Mouse (Mus musculus): ENCODE data around the gene Ncapg2. TPM values are rescaled to one million over a fixed set of nuclear protein-coding genes. Genes with fewer than 3 reads are reported as not detected.

Ncapg2 gene
- total and polyA plus RNA-seq, 3 experiments, result 0.55 to 2.4 (median 1.9) TPM

- no peak overlapping the region for H3K9ac ChIP-seq (ENCODE audit: low read depth, low read length)
- TF ChIP-seq CTCF (IDR thresholded peaks at IDR 0.05) (0 out of 2 replicates have a peak, but pooled peaks have one; percentile 10), EP300 (IDR thresholded peaks at IDR 0.05; ENCODE audit: insufficient read depth, low read depth, low read length) (no peak)
- H3K36me3 ChIP-seq (ENCODE audit: control insufficient read depth, insufficient read depth, low read length), result no peaks in the 10 kb centered on the region
- 83% methylated on average over 2 of the region's 2 CpGs for WGBS
- H3K4me3 ChIP-seq, result no peak overlapping the region
- no peaks in the 10 kb centered on the region for H3K27me3 ChIP-seq (ENCODE audit: control insufficient read depth, insufficient read depth, low read length)
- no peaks in the 10 kb centered on the region for H3K4me1 ChIP-seq (ENCODE audit: control insufficient read depth, insufficient read depth, low read length)
- no peaks in the 10 kb centered on the region for H3K79me2 ChIP-seq (replicated peaks; ENCODE audit: control insufficient read depth, insufficient read depth, low read length)
- intact Hi-C loops (cut with DNase I), result no loop called here
- no peak overlapping the region for H3K27ac ChIP-seq
- DNase-seq, result no peak
Measured at GRCm38 (mm10) chr12:116425392-116425791, 20.2 kb downstream of the Ncapg2 start.

DNA sequence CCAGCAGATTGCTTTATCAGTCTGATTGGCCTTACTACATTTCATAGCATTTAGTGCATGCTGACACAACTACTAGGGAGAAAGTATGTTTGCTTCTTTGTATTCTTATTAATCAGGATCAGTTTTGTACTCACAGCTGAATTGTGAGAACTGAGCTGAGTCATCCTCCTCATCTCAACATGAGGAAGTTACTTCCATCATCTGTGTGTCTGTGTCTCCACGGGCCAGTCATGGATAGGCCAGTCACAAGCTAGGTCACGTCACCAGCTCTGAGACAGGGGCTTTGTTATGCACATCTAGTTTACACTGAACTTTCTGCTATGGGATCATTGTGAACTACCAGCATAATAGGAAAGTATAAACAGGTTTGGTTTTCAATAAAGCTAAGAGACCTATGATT, 28.5 kb downstream of the Ncapg2 start:
- no peaks in the 10 kb centered on the region; the same call in 1 of the 2 replicates for H3K36me3 ChIP-seq (ENCODE audit: control insufficient read depth, insufficient read depth, low read length)

GRCm38 (mm10) chr12:116435232-116435631, 30.0 kb downstream of the Ncapg2 start:
- no peaks in the 10 kb centered on the region for H3K79me2 ChIP-seq (replicated peaks; ENCODE audit: control insufficient read depth, insufficient read depth, low read length)
- no peak for DNase-seq
- H3K27me3 ChIP-seq (ENCODE audit: control insufficient read depth, insufficient read depth, low read length), result no peaks in the 10 kb centered on the region
- 86% methylated on average over 2 of the region's 2 CpGs for WGBS
- intact Hi-C loops (cut with DNase I), result no loop called here
- no peak overlapping the region for H3K9ac ChIP-seq (ENCODE audit: low read depth, low read length)
- TF ChIP-seq EP300 (IDR thresholded peaks at IDR 0.05; ENCODE audit: insufficient read depth, low read depth, low read length) (no peak), CTCF (IDR thresholded peaks at IDR 0.05) (no peak), POLR2A (IDR thresholded peaks at IDR 0.05; ENCODE audit: insufficient read depth, low read depth, low read length) (no peak)
- H3K4me1 ChIP-seq (ENCODE audit: control insufficient read depth, insufficient read depth, low read length), result peaks cover 1% of the 10 kb centered on the region; the same call in 1 of the 2 replicates
- H3K4me3 ChIP-seq, result no peak overlapping the region
- H3K27ac ChIP-seq, result no peak overlapping the region
- no peaks in the 10 kb centered on the region; the same call in 1 of the 2 replicates for H3K36me3 ChIP-seq (ENCODE audit: control insufficient read depth, insufficient read depth, low read length)

More for the DNA sequence above, 28.5 kb downstream of the Ncapg2 start:
- WGBS, result 89% methylated on average over 2 of the region's 2 CpGs
- DNase-seq, result no peak
- H3K27ac ChIP-seq, result no peak overlapping the region
- peaks cover 1% of the 10 kb centered on the region; the same call in 1 of the 2 replicates for H3K4me1 ChIP-seq (ENCODE audit: control insufficient read depth, insufficient read depth, low read length)
- intact Hi-C loops (cut with DNase I), result no loop called here
- no peaks in the 10 kb centered on the region for H3K79me2 ChIP-seq (replicated peaks; ENCODE audit: control insufficient read depth, insufficient read depth, low read length)
- H3K27me3 ChIP-seq (ENCODE audit: control insufficient read depth, insufficient read depth, low read length), result no peaks in the 10 kb centered on the region
- no peak for TF ChIP-seq EP300 (IDR thresholded peaks at IDR 0.05; ENCODE audit: insufficient read depth, low read depth, low read length)
- TF ChIP-seq POLR2A (IDR thresholded peaks at IDR 0.05; ENCODE audit: insufficient read depth, low read depth, low read length), result no peak
- no peak for TF ChIP-seq CTCF (IDR thresholded peaks at IDR 0.05)
- H3K9ac ChIP-seq (ENCODE audit: low read depth, low read length), result no peak overlapping the region
- no peak overlapping the region for H3K4me3 ChIP-seq

DNA sequence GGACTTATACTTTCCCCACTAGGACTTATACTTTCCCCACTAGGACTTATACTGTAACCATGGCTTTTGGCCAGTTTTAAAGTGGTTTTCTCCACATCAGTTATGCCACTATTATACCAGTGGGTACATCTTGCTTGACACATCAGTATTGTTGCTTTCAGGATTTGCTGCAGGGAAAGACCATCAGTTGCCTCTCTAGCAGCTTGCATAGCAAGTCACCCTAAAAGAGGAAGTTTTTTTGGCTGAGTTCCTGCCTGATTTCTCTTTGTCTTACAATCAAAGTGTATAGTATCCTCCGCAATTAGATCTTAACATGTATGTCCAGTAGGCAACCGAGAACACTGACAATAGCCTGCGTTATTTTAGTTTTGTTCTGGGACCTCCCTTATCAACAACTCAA, 30.9 kb downstream of the Ncapg2 start:
- Histone ChIP-seq H3K79me2 (replicated peaks; ENCODE audit: control insufficient read depth, insufficient read depth, low read length) (no peaks in the 10 kb centered on the region), H3K36me3 (ENCODE audit: control insufficient read depth, insufficient read depth, low read length) (no peaks in the 10 kb centered on the region; the same call in 1 of the 2 replicates), H3K27ac (no peak overlapping the region), H3K4me1 (ENCODE audit: control insufficient read depth, insufficient read depth, low read length) (peaks cover 1% of the 10 kb centered on the region; the same call in 1 of the 2 replicates), H3K27me3 (ENCODE audit: control insufficient read depth, insufficient read depth, low read length) (no peaks in the 10 kb centered on the region), H3K4me3 (no peak overlapping the region), H3K9ac (ENCODE audit: low read depth, low read length) (no peak overlapping the region)
- DNase-seq, result no peak
- TF ChIP-seq POLR2A (IDR thresholded peaks at IDR 0.05; ENCODE audit: insufficient read depth, low read depth, low read length), result no peak
- no peak for TF ChIP-seq EP300 (IDR thresholded peaks at IDR 0.05; ENCODE audit: insufficient read depth, low read depth, low read length)
- TF ChIP-seq CTCF (IDR thresholded peaks at IDR 0.05), result no peak
- whole genome bisulfite sequencing, result 78% methylated on average over 3 of the region's 3 CpGs
- intact Hi-C loops (cut with DNase I), result no loop called here

GRCm38 (mm10) chr12:116438591-116438990, 33.4 kb downstream of the Ncapg2 start:
- no peak overlapping the region for H3K9ac ChIP-seq (ENCODE audit: low read depth, low read length)
- H3K27ac ChIP-seq, result no peak overlapping the region
- TF ChIP-seq POLR2A (IDR thresholded peaks at IDR 0.05; ENCODE audit: insufficient read depth, low read depth, low read length) (no peak), CTCF (IDR thresholded peaks at IDR 0.05) (no peak), EP300 (IDR thresholded peaks at IDR 0.05; ENCODE audit: insufficient read depth, low read depth, low read length) (no peak)
- no peaks in the 10 kb centered on the region for H3K27me3 ChIP-seq (ENCODE audit: control insufficient read depth, insufficient read depth, low read length)
- no peaks in the 10 kb centered on the region; the same call in 1 of the 2 replicates for H3K36me3 ChIP-seq (ENCODE audit: control insufficient read depth, insufficient read depth, low read length)
- H3K4me1 ChIP-seq (ENCODE audit: control insufficient read depth, insufficient read depth, low read length), result peaks cover 1% of the 10 kb centered on the region; the same call in 1 of the 2 replicates
- no peak overlapping the region for H3K4me3 ChIP-seq
- 67% methylated on average over 5 of the region's 5 CpGs for WGBS
- DNase-seq, result no peak
- intact Hi-C loops (cut with DNase I), result no loop called here
- H3K79me2 ChIP-seq (replicated peaks; ENCODE audit: control insufficient read depth, insufficient read depth, low read length), result no peaks in the 10 kb centered on the region

GRCm38 (mm10) chr12:116442184-116442583, 37.0 kb downstream of the Ncapg2 start:
- WGBS, result 84% methylated on average over 3 of the region's 3 CpGs
- Histone ChIP-seq H3K4me3 (no peak overlapping the region), H3K79me2 (replicated peaks; ENCODE audit: control insufficient read depth, insufficient read depth, low read length) (no peaks in the 10 kb centered on the region), H3K27ac (no peak overlapping the region), H3K4me1 (ENCODE audit: control insufficient read depth, insufficient read depth, low read length) (peaks cover 1% of the 10 kb centered on the region; the same call in 1 of the 2 replicates), H3K36me3 (ENCODE audit: control insufficient read depth, insufficient read depth, low read length) (no peaks in the 10 kb centered on the region), H3K9ac (ENCODE audit: low read depth, low read length) (no peak overlapping the region), H3K27me3 (ENCODE audit: control insufficient read depth, insufficient read depth, low read length) (no peaks in the 10 kb centered on the region)
- DNase-seq, result no peak
- intact Hi-C loops (cut with DNase I), result no loop called here
- TF ChIP-seq EP300 (IDR thresholded peaks at IDR 0.05; ENCODE audit: insufficient read depth, low read depth, low read length) (no peak), CTCF (IDR thresholded peaks at IDR 0.05) (no peak), POLR2A (IDR thresholded peaks at IDR 0.05; ENCODE audit: insufficient read depth, low read depth, low read length) (no peak)
